Mouse (Mus musculus) ES-E14 (cell line): ENCODE measurements at regions not wholly inside any gene's neighbourhood (a gene's known extent, or its start where the extent isn't known, plus 50 kb on each side); places are given as distances from the start of the nearest gene placed in this dataset.

Source experiments
- DNase-seq: peaks from one replicate; pipeline ENCODE4 v3.0.0-alpha.2; 2013; ENCODE audit warnings: low read depth, low spot score
- H3K27ac ChIP-seq: 2 replicates; pipeline ENCODE4 v1.5.1; 2012; ENCODE audit warnings: low read depth, mild to moderate bottlenecking, low read length, moderate library complexity, mixed read lengths; ENCODE audit not compliant: poor library complexity, insufficient read depth, severe bottlenecking
- H3K36me3 ChIP-seq: 2 replicates; pipeline ENCODE4 v1.6.1; 2012; ENCODE audit warnings: mild to moderate bottlenecking, low read length, moderate library complexity, mixed read lengths; ENCODE audit not compliant: control insufficient read depth, poor library complexity, insufficient read depth, severe bottlenecking
- H3K4me1 ChIP-seq, 2 experiments: fragments of 150-350 bp in 1 of 2; sonication (generic) in 1 of 2; 2 replicates each; pipeline ENCODE4 v1.6.1; 2012; ENCODE audit warnings: low read length in 2 of 2, mild to moderate bottlenecking in 1 of 2, mixed read lengths in 1 of 2; ENCODE audit not compliant: control insufficient read depth in 2 of 2, insufficient read depth in 2 of 2, poor library complexity in 1 of 2
- H3K4me3 ChIP-seq, 2 experiments: fragments of 150-350 bp in 1 of 2; sonication (generic) in 1 of 2; 2 replicates each; pipeline ENCODE4 v1.5.1; 2012; ENCODE audit warnings: low read length in 2 of 2, low read depth in 1 of 2, mild to moderate bottlenecking in 1 of 2, mixed read lengths in 1 of 2; ENCODE audit not compliant: insufficient read depth in 1 of 2, poor library complexity in 1 of 2, severe bottlenecking in 1 of 2
- H3K9ac ChIP-seq: 2 replicates; pipeline ENCODE4 v1.6.1; 2012; ENCODE audit warnings: low read depth, mild to moderate bottlenecking, low read length, mixed read lengths; ENCODE audit not compliant: poor library complexity, insufficient read depth, severe bottlenecking
- H3K9me3 ChIP-seq: fragments of 150-350 bp; sonication (generic); 2 replicates; pipeline ENCODE4 v1.6.1; 2012; ENCODE audit warnings: low read depth, mild to moderate bottlenecking, low read length; ENCODE audit not compliant: control insufficient read depth, insufficient read depth
- CHD2 ChIP-seq: IDR thresholded peaks from 2 replicates; pipeline ENCODE4 v1.6.1; 2014; ENCODE audit warnings: mild to moderate bottlenecking, low read depth, low read length, inconsistent platforms
- HCFC1 ChIP-seq: IDR thresholded peaks from 2 replicates; pipeline ENCODE4 v1.6.1; 2012; ENCODE audit warnings: low read length, inconsistent platforms, borderline replicate concordance; ENCODE audit not compliant: insufficient read depth
- MAFK ChIP-seq: IDR thresholded peaks from 2 replicates; pipeline ENCODE4 v1.6.1; 2014; ENCODE audit warnings: mild to moderate bottlenecking, low read depth, low read length, inconsistent platforms; ENCODE audit not compliant: insufficient read depth
- ZC3H11A ChIP-seq: IDR thresholded peaks from 2 replicates; pipeline ENCODE4 v1.6.1; 2012; ENCODE audit warnings: low read depth, mild to moderate bottlenecking, inconsistent platforms, low read length, borderline replicate concordance
- ZNF384 ChIP-seq: IDR thresholded peaks from 2 replicates; pipeline ENCODE4 v1.6.1; 2012; ENCODE audit warnings: low read depth, low read length, inconsistent platforms
- in situ Hi-C, 2 experiments: fragments of 600-800 bp; cut with MboI; formaldehyde crosslinking; loops; one replicate each; pipeline ENCODE4 v1.15.1; 2025; ENCODE audit warnings: low sequenced_read_pairs in 2 of 2, inconsistent platforms in 1 of 2; ENCODE audit not compliant: unreplicated experiment in 2 of 2

DNA sequence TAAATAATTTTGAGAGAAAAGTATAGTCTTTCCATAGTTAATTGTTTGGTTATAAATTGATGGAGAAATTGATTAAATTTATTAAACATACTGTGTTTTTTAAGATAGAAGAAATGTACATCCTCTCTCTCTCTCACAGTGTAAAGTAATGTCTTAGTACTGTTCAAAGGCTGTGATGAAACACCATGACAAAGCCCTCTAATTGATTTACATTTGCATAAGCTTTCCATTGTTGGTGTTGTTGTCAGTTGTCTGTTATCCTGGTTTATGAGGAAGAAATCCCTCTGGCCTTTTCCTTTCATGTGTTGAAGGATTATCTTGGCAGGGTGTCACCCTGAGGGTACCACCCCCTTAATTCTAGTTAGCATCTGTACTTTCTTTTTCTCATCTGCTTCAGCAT, 207.2 kb upstream of the Dmd start:
- no peaks in the 10 kb centered on the region for H3K4me1 ChIP-seq
- H3K9ac ChIP-seq = no peak overlapping the region
- DNase-seq = peak; percentile 13
- no peak overlapping the region for H3K27ac ChIP-seq
- TF ChIP-seq ZNF384 (no peak), HCFC1 (no peak), CHD2 (no peak), MAFK (no peak)
- in situ Hi-C loops = no loop called here
- no peaks in the 10 kb centered on the region for H3K9me3 ChIP-seq
- H3K36me3 ChIP-seq = no peaks in the 10 kb centered on the region
- H3K4me3 ChIP-seq = no peak overlapping the region

DNA sequence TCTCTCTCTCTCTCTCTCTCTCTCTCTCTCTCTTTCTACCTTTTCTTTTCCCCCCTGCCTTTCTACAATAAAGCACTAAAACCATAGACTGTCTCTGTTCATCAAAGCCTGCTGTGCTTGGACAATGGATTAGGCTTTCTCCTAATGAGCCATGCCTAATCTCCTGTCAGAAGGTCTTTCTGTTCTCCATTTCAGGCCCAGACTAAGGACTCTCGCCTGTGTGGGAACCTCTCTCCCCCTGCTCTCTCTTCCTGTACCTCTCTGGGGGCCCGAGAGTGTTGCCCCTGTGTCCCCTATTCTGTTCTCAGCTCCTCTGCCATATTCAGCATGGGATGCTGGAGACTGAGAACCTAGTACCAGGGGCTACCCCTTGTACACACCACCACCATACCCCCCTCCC, 184.5 kb upstream of the Dmd start:
- in situ Hi-C loops = no loop called here
- TF ChIP-seq ZC3H11A (no peak), CHD2 (no peak)

DNA sequence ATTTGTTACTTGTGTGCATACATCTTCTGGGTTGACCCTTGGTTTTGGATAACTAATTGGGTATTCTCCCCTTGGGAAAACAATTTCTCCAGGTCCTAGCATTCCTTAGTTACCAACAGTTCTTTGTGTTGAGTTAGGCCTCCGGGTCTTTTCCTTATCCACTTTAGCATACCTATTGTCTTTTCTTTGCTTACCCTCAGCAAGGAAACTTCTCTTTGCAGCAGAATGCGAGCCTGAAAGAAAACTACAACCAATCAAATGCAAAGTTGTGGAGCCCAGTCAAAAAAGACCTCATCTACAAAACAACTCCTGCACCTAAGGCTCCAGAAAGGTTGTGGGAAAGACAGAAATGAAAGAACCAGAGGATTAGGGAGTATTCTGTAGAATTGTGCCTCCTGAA, 139.5 kb upstream of the Dmd start:
- in situ Hi-C loops = no loop called here
- peak; percentile 11 for DNase-seq
- no peak overlapping the region for H3K27ac ChIP-seq
- TF ChIP-seq MAFK = no peak
- no peak for TF ChIP-seq CHD2
- TF ChIP-seq ZC3H11A = no peak
- TF ChIP-seq ZNF384 = no peak
- no peak for TF ChIP-seq HCFC1
- H3K4me1 ChIP-seq = no peaks in the 10 kb centered on the region; a peak in 1 of 4 replicates
- H3K36me3 ChIP-seq = no peaks in the 10 kb centered on the region
- H3K9me3 ChIP-seq = no peaks in the 10 kb centered on the region
- no peak overlapping the region for H3K4me3 ChIP-seq
- no peak overlapping the region for H3K9ac ChIP-seq

More for the DNA sequence above, 184.5 kb upstream of the Dmd start:
- H3K9me3 ChIP-seq = no peaks in the 10 kb centered on the region
- no peak overlapping the region for H3K9ac ChIP-seq
- H3K27ac ChIP-seq = no peak overlapping the region
- H3K4me1 ChIP-seq = no peaks in the 10 kb centered on the region
- H3K36me3 ChIP-seq = no peaks in the 10 kb centered on the region
- no peak for DNase-seq
- H3K4me3 ChIP-seq = no peak overlapping the region

DNA sequence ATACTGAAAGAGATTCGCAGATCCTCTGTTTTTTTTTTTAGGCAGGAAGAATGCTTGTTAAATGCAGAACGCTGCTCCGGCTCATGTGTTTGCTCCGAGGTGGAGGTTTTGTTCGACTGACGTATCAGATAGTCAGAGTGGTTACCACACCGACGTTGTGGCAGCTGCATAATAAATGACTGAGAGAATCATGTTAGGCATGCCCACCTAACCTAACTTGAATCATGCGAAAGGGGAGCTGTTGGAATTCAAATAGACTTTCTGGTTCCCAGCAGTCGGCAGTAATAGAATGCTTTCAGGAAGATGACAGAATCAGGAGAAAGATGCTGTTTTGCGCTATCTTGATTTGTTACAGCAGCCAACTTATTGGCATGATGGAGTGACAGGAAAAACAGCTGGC, 134.1 kb upstream of the Dmd start:
- no peaks in the 10 kb centered on the region for H3K9me3 ChIP-seq
- no peaks in the 10 kb centered on the region for H3K36me3 ChIP-seq
- no peaks in the 10 kb centered on the region; a peak in 1 of 4 replicates for H3K4me1 ChIP-seq
- H3K27ac ChIP-seq = no peak overlapping the region
- in situ Hi-C loops = no loop called here
- H3K9ac ChIP-seq = no peak overlapping the region
- TF ChIP-seq CHD2 = no peak
- no peak for TF ChIP-seq HCFC1
- no peak for TF ChIP-seq ZNF384
- no peak for DNase-seq
- H3K4me3 ChIP-seq = no peak overlapping the region

DNA sequence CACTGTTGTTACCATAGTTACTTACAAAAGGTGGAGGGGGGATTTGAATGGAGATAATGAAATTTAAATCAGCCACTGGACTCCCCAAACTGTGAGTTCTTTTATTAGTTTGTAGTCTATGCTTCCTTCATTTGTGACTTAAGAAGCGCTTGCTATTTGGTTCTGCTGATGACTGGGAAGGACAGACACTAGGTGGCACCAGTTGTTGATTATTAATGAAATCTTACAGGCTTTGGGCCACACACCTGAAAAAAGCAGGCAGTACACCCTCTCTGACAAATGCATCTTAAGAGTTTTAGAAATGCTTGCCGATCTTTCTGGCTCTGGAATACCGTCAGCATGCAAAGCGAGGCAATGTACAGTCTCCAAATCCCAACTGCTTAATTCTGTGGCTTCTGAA, 131.6 kb upstream of the Dmd start:
- DNase-seq = no peak
- no peak overlapping the region for H3K9ac ChIP-seq
- in situ Hi-C loops = no loop called here
- TF ChIP-seq ZC3H11A (no peak), HCFC1 (no peak), CHD2 (no peak)
- no peaks in the 10 kb centered on the region for H3K9me3 ChIP-seq
- H3K27ac ChIP-seq = no peak overlapping the region
- H3K36me3 ChIP-seq = no peaks in the 10 kb centered on the region
- no peak overlapping the region for H3K4me3 ChIP-seq
- no peaks in the 10 kb centered on the region for H3K4me1 ChIP-seq
